Mouse (Mus musculus): Measurements from ENCODE around the gene Otud7a. TPM values are rescaled to one million over a fixed set of nuclear protein-coding genes. Genes with fewer than 3 reads are reported as not detected.
"Not testable (repeated sequence)": the region's sequence is repeated elsewhere in the genome, so short reads cannot be mapped to it uniquely, and the experiment has no call there.

The Otud7a gene
- total and polyA plus RNA-seq, 3 experiments, result 0.06 TPM; not detected in 2

- Histone ChIP-seq H3K9ac (ENCODE audit: low read depth, low read length) (no peak overlapping the region), H3K4me3 (no peak overlapping the region), H3K4me1 (ENCODE audit: control insufficient read depth, insufficient read depth, low read length) (no peaks in the 10 kb centered on the region), H3K36me3 (ENCODE audit: control insufficient read depth, insufficient read depth, low read length) (no peaks in the 10 kb centered on the region), H3K27ac (no peak overlapping the region), H3K79me2 (replicated peaks; ENCODE audit: control insufficient read depth, insufficient read depth, low read length) (no peaks in the 10 kb centered on the region), H3K27me3 (ENCODE audit: control insufficient read depth, insufficient read depth, low read length) (no peaks in the 10 kb centered on the region)
- intact Hi-C loops (cut with DNase I), result no loop called here
- no peak for DNase-seq
- 83% methylated on average over 1 of the region's 1 CpGs for WGBS
- TF ChIP-seq POLR2A (IDR thresholded peaks at IDR 0.05; ENCODE audit: insufficient read depth, low read depth, low read length), result no peak
- no peak for TF ChIP-seq CTCF (IDR thresholded peaks at IDR 0.05)
- TF ChIP-seq EP300 (IDR thresholded peaks at IDR 0.05; ENCODE audit: insufficient read depth, low read depth, low read length), result no peak
These were observed 215.7 kb downstream of the Otud7a start for GRCm38 (mm10) chr7:63660261-63660660.

- Histone ChIP-seq H3K79me2 (replicated peaks; ENCODE audit: control insufficient read depth, insufficient read depth, low read length) (no peaks in the 10 kb centered on the region), H3K4me3 (no peak overlapping the region), H3K36me3 (ENCODE audit: control insufficient read depth, insufficient read depth, low read length) (no peaks in the 10 kb centered on the region), H3K4me1 (ENCODE audit: control insufficient read depth, insufficient read depth, low read length) (no peaks in the 10 kb centered on the region), H3K27me3 (ENCODE audit: control insufficient read depth, insufficient read depth, low read length) (no peaks in the 10 kb centered on the region), H3K9ac (ENCODE audit: low read depth, low read length) (no peak overlapping the region), H3K27ac (no peak overlapping the region)
- WGBS, result 85% methylated on average over 3 of the region's 3 CpGs
- intact Hi-C loops (cut with DNase I), result no loop called here
- no peak for DNase-seq
- TF ChIP-seq EP300 (IDR thresholded peaks at IDR 0.05; ENCODE audit: insufficient read depth, low read depth, low read length) (no peak), CTCF (IDR thresholded peaks at IDR 0.05) (no peak), POLR2A (IDR thresholded peaks at IDR 0.05; ENCODE audit: insufficient read depth, low read depth, low read length) (no peak)
These were observed 218.2 kb downstream of the Otud7a start for GRCm38 (mm10) chr7:63662757-63663156.

- H3K27ac ChIP-seq, result no peak overlapping the region
- WGBS, result 81% methylated on average over 3 of the region's 3 CpGs
- no peak for TF ChIP-seq CTCF (IDR thresholded peaks at IDR 0.05)
- no peak for TF ChIP-seq POLR2A (IDR thresholded peaks at IDR 0.05; ENCODE audit: insufficient read depth, low read depth, low read length)
- no peak for TF ChIP-seq EP300 (IDR thresholded peaks at IDR 0.05; ENCODE audit: insufficient read depth, low read depth, low read length)
- H3K4me3 ChIP-seq, result no peak overlapping the region
- no peak overlapping the region for H3K9ac ChIP-seq (ENCODE audit: low read depth, low read length)
- no peaks in the 10 kb centered on the region for H3K27me3 ChIP-seq (ENCODE audit: control insufficient read depth, insufficient read depth, low read length)
- intact Hi-C loops (cut with DNase I), result no loop called here
- no peaks in the 10 kb centered on the region for H3K36me3 ChIP-seq (ENCODE audit: control insufficient read depth, insufficient read depth, low read length)
- no peak for DNase-seq
- no peaks in the 10 kb centered on the region for H3K79me2 ChIP-seq (replicated peaks; ENCODE audit: control insufficient read depth, insufficient read depth, low read length)
- no peaks in the 10 kb centered on the region for H3K4me1 ChIP-seq (ENCODE audit: control insufficient read depth, insufficient read depth, low read length)
These were observed 220.9 kb downstream of the Otud7a start for GRCm38 (mm10) chr7:63665496-63665895.

- no peak overlapping the region for H3K4me3 ChIP-seq
- no peak overlapping the region for H3K27ac ChIP-seq
- WGBS, result 62% methylated on average over 15 of the region's 15 CpGs
- intact Hi-C loops (cut with DNase I), result no loop called here
- no peak overlapping the region for H3K9ac ChIP-seq (ENCODE audit: low read depth, low read length)
- TF ChIP-seq POLR2A (IDR thresholded peaks at IDR 0.05; ENCODE audit: insufficient read depth, low read depth, low read length), result no peak
- TF ChIP-seq CTCF (IDR thresholded peaks at IDR 0.05), result no peak
- TF ChIP-seq EP300 (IDR thresholded peaks at IDR 0.05; ENCODE audit: insufficient read depth, low read depth, low read length), result no peak
- no peaks in the 10 kb centered on the region for H3K79me2 ChIP-seq (replicated peaks; ENCODE audit: control insufficient read depth, insufficient read depth, low read length)
- no peaks in the 10 kb centered on the region for H3K4me1 ChIP-seq (ENCODE audit: control insufficient read depth, insufficient read depth, low read length)
- H3K36me3 ChIP-seq (ENCODE audit: control insufficient read depth, insufficient read depth, low read length), result no peaks in the 10 kb centered on the region
- no peaks in the 10 kb centered on the region for H3K27me3 ChIP-seq (ENCODE audit: control insufficient read depth, insufficient read depth, low read length)
- no peak for DNase-seq
These were observed 223.6 kb downstream of the Otud7a start for GRCm38 (mm10) chr7:63667986-63668741.

GRCm38 (mm10) chr7:63668951-63669350 is 224.4 kb downstream of the Otud7a start:
- Histone ChIP-seq H3K4me1 (ENCODE audit: control insufficient read depth, insufficient read depth, low read length) (no peaks in the 10 kb centered on the region), H3K27ac (no peak overlapping the region), H3K4me3 (no peak overlapping the region), H3K9ac (ENCODE audit: low read depth, low read length) (no peak overlapping the region), H3K79me2 (replicated peaks; ENCODE audit: control insufficient read depth, insufficient read depth, low read length) (no peaks in the 10 kb centered on the region), H3K36me3 (ENCODE audit: control insufficient read depth, insufficient read depth, low read length) (no peaks in the 10 kb centered on the region), H3K27me3 (ENCODE audit: control insufficient read depth, insufficient read depth, low read length) (no peaks in the 10 kb centered on the region)
- WGBS, result 84% methylated on average over 14 of the region's 14 CpGs
- intact Hi-C loops (cut with DNase I), result no loop called here
- DNase-seq, result no peak
- TF ChIP-seq CTCF (IDR thresholded peaks at IDR 0.05), result no peak
- no peak for TF ChIP-seq POLR2A (IDR thresholded peaks at IDR 0.05; ENCODE audit: insufficient read depth, low read depth, low read length)
- no peak for TF ChIP-seq EP300 (IDR thresholded peaks at IDR 0.05; ENCODE audit: insufficient read depth, low read depth, low read length)

- H3K79me2 ChIP-seq (replicated peaks; ENCODE audit: control insufficient read depth, insufficient read depth, low read length); H3K27ac ChIP-seq; H3K4me3 ChIP-seq; DNase-seq; H3K27me3 ChIP-seq (ENCODE audit: control insufficient read depth, insufficient read depth, low read length); H3K36me3 ChIP-seq (ENCODE audit: control insufficient read depth, insufficient read depth, low read length); H3K4me1 ChIP-seq (ENCODE audit: control insufficient read depth, insufficient read depth, low read length); H3K9ac ChIP-seq (ENCODE audit: low read depth, low read length): not testable (repeated sequence)
- WGBS, result 62% methylated on average over 1 of the region's 1 CpGs
- intact Hi-C loops (cut with DNase I), result loop anchor here (5.0 kb wide), 2 partner anchors 349 to 749 kb away; no protein-coding TSS in a partner anchor
These were observed 226.4 kb downstream of the Otud7a start for GRCm38 (mm10) chr7:63670911-63671310.

Data from heart, adult 2 months (tissue).